Mouse (Mus musculus) v-Abl transformed pro-B cells (cell line): Measurements from ENCODE around the gene Nt5c2.

Experiments used
- in situ Hi-C, 2 experiments: fragments of 400-800 bp; cut with MboI; formaldehyde crosslinking; loops; one replicate each; pipeline ENCODE4 v1.15.1; 2025; ENCODE audit not compliant: unreplicated experiment in 2 of 2

The Nt5c2 gene

DNA sequence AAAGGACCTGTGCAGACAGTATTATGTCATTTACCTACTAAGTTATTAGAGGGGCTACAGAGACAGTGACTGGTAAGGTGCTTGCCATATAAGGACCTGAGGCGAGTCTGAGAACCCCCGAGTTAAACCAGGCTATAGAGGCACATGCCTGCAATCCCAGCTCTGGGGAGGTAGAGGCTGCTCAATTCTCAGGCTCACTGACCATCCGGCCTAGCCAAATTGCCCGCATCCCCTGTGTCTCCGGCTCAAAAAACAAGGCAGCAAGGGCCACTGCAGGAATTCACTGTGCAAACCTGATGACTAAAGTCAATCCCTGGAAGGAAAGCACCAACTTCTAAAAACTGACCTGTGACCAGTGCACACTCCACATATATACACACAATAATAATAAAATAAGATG is 111.6 kb downstream of the Nt5c2 start:
- in situ Hi-C loops, result no loop called here

DNA sequence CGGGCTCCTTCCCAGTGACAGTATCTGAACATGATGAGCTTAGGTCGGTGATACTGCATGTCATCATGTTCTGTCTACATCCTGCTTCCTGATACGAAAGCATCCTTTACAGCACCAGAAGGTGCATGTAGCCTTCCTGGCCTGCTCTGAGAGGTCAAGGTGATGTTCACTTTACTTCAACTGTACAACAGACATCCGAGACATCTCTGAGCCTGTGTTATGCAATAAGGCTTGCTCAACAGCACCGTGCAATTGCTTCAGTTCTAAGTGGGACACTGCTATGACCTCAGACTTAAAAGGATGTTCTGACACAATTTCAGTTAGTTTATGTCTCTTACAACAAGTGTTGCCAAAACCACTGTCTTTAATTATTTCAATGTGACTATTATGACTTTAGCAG is 113.6 kb downstream of the Nt5c2 start:
- in situ Hi-C loops, result no loop called here

DNA sequence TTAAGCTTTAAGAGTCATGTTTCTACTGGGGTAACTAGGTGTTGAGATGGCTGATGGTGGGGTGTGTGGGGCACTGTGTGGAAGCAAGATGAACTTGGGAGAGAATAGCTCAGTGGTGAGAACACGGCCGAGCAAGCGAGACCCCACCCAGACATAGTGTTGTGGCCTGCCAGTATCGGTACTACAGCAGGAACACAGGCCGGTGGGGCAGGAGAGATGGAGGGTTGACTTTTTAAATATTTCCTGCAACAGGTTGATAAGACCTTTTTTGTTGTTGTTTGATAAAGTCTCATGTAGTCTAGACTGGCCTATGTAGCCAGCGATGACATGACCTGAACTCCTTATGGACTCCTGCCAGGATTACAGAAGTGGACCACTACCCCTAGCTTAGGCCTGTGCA is 114.2 kb downstream of the Nt5c2 start:
- in situ Hi-C loops, result no loop called here

DNA sequence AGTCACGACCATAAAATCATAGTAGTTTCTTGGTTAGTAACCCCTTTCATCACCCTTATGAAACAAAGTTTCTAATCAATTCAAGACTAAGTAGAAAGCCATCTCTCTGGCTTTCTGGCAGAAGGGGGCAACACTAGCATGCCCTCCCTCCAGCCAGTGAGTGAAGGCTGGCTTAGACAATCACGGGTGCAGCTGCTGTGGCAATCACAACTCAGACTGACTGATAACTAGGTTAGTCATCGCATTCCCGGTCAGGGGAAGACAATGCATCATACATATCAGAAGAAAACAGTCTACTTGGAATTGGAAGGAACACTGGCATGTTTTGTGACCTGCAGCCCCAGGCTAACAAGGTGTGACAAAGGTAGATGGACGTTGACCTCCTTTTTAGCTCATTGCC is 115.1 kb downstream of the Nt5c2 start:
- in situ Hi-C loops, result no loop called here

DNA sequence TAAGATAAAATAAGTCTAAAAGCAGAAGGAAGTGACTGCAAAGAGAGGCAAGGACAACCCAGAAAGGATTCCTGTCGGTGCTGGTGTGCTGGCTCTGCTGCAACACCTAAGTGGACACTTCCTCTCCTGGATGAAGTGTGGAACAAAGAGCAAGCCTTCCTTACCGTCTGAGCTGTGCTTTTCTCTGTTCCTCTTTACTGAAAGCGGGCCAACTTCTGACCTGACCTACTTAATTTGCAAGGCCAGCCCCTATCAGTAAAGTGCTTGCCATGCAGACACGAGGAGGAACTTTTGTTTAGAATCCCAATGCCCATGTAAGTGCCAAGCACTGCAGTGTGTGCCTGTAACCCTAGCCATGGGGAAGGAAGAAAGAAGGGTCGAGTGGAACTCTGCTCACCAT is 115.6 kb downstream of the Nt5c2 start:
- in situ Hi-C loops, result no loop called here

DNA sequence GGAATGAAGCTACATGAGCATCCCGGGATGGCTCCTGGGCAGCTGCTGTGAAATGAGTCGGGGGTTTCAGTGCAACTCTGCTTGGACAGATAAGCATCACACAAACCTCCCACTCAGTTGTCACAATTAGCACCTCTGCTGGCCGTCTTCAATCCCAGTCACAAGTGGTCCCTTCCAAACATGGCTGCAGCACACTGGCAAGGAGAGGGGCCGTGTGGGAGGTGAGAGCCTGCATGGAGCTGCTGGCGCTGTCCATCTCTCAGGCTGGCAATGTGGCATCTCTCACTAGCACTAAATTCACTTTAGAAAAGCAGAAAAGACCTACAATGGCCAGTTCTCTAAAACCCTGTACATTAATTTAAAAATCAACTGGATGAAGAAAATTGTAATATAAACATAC is 116.7 kb downstream of the Nt5c2 start:
- in situ Hi-C loops, result no loop called here

DNA sequence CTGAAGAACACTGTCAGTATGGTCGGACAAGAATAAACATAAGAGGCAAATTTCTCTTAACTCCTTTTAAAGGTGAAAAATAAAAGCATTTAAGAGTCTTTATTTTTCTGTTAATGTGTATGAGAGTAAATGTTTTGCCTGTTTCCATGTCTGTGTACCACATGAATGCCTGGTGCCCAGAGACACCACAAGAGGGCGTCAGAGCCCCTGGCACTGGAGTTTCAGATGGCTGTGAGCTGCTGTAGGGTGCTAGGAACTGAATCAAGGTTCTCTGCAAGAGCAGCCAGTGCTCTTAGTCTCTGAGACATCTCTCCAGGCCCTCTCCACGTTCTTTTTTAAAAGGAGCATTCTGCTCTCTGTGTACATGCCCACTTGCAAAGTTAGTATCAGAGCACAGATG is 117.8 kb downstream of the Nt5c2 start:
- in situ Hi-C loops, result no loop called here

DNA sequence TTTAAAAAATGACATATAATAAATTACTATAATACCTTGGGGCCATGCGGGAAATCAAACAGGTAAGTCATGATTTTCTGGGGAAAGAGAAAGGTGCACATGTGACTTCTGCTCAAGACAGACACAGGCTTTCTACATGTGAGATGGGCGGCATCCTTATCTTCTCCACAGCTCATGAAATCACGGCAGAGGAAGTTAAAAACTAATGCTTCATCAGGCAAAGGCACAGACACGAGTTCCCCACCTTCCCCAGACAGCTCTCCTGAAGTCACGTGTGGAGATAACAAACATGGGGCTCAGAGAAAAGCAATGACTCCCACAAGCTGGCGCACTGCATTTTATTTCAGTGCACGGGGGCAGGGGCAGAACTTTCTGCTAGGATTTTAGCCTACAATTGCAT is 121.5 kb downstream of the Nt5c2 start:
- in situ Hi-C loops, result no loop called here

DNA sequence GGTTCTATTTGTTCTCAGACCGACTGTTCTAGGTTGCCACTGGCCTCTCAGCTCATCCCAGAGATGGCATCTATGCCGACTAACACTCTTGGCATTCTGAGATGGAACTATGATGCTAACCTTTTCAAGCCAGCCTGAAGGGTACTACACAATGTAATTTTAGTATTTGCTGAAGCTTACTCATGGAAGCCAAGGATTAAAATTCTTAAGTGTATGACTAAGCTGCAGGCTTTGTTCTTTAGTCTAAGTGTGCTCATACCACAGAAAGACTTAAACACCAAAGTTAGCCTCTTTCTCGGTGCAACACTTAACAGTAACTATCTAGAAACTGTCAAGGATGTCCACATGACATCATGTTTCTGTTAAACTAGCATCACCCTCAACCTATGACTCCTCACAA is 122.1 kb downstream of the Nt5c2 start:
- in situ Hi-C loops, result no loop called here

DNA sequence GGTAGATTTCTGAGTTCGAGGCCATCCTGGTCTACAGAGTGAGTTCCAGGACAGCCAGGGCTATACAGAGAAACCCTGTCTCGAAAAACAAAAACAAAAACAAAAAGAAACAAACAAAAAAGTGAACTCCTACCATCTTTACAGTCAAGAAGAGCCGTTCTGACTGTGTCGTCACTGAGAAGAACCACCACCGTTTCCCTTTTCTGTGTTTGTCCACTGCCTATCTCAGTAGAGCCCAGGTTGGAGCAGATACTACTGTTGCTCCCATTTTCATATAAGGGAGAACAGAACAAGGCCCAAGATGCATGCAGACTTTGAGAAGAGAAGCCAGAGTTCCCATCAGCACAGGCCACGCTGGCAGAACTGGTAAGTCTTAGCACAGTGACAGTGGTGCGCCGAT is 124.3 kb downstream of the Nt5c2 start:
- in situ Hi-C loops, result no loop called here

DNA sequence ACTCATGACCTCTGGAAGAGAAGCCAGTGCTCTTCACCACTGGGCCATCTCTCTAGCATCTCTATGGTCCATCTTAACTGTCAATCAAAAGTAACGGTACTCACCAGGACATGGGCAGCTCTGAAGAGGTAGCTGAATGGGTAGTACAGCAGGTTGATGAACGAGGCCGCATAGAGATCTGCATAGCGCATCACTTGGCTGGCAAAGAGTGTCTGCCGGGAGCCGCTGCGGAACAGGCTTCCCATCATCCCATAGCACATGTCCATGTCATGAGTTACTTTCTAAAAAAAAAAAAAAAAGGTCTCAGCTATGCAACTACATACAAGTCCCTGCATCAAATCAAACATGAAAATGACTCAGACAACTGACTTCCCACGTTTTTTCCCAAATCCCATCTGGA is 125.3 kb downstream of the Nt5c2 start:
- in situ Hi-C loops, result loop anchor here in 1 of 2 experiments (5.0 kb wide), 1 partner anchor 38 kb away; no protein-coding TSS in a partner anchor

DNA sequence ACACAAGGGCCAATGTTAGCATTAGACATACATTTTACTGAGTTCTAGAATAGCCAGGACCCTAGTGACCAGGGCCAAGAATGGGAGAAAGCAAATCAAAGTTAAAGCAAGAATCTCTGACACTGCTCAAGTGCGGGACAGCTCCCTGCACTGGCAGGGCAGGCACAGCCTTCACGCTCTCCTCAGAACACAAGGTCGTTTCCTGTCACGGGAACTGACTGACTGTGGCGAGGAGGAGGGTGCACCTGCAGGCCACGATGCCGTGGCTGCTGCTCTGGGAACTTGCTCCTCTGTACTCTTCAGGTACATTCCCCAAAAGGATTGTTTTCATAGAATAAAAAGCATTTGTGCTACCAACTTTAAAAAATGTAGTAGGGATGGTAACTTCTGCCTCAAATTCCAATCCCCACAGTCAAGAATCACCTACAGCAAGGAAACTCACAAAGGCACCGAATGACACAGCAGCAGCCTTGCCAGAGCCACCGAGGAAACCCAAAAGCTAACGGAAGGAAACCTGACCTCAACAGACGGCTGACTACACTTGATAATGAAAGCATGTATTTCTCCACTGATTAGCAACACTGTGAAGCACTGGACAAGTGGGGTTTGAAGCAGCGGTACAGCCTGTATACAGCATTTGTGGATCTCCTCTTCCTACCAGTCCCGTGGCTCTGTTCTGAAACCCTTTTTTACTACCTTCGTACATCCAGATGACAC is 127.0 kb downstream of the Nt5c2 start:
- in situ Hi-C loops, result loop anchor here in 1 of 2 experiments (5.0 kb wide), 1 partner anchor 39 kb away; no protein-coding TSS in a partner anchor

DNA sequence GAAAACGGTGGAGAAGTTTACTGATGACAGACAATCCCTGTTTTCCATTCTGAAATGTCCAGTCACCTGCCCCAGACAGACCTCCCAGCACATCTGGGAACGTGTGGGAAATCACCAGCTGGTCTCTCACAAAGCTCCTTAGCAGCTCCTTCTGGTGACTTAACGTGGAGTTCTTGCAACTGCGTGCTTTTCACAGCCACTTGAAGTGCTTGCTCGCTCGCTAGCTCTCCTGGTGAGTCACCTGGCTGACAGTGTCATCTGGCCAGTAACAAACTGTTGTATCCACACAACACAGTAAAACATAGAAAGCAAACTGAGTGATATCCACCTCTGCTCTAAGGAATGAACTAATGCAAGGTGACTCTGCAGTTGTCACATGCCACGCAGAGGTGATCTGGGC is 128.1 kb downstream of the Nt5c2 start:
- in situ Hi-C loops, result loop anchor here in 1 of 2 experiments (5.0 kb wide), 1 partner anchor 40 kb away; no protein-coding TSS in a partner anchor

DNA sequence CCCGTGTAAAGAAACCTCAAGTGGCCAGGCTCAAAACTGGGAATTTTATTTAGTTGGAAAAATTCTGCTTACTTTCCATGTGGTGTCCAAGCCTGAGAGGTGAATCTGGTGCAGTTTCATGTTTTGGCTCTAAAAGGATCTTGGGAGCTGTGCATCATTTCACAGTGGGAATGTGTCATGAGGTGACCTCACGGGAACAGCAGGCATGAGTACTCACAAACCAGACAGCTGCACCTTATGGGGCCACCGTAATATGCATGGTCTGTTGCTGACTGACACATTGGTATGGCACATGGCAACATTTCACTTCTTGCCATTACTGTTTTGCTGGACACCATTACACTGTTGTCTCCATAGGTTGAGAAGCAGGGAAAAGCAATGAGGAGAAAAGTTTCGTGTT is 129.6 kb downstream of the Nt5c2 start:
- in situ Hi-C loops, result loop anchor here in 1 of 2 experiments (5.0 kb wide), 1 partner anchor 42 kb away; no protein-coding TSS in a partner anchor

DNA sequence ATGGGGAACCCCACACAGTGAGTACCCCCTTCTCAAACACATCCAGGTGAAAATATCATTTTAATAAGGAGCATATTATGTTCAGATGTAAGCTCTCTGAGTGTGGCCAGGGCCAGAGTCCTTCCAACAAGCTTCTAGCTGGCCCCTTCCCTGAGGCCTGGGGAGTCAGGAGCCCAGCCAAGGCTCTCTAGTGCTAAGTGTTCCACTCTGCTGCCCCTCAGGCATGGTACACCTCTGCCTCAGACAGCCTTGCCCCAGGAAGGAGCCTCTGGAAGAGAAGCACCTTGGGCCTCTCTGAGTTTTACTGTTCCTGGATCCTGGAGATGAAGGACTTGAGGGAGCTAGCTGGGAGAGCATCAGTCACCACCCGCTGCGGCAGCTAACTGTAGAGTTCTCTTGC is 135.1 kb downstream of the Nt5c2 start:
- in situ Hi-C loops, result loop anchor here (5.0 to 10.0 kb wide), 4 partner anchors 107 to 295 kb away; no protein-coding TSS in a partner anchor

DNA sequence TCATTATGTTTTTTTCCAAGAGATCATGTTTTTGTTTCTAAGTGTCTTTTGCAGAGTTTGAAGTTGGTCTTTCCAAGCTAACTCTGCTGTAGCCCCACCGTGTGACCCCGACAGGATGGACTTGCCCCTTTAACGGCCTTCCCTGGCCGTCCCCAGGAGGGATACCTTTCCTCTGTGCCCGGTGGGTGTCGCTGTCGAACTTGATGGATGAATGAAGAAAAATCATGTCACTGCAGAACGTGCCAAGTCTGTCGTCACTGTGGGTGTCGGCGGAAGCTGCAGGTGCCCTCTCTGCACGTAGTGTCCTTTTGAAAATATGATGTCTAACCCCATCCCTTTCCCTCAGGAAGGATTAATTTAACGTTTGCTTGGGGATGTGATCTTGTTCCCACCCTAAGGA is 136.6 kb downstream of the Nt5c2 start:
- in situ Hi-C loops, result loop anchor here (5.0 to 10.0 kb wide), 4 partner anchors 109 to 294 kb away; no protein-coding TSS in a partner anchor

DNA sequence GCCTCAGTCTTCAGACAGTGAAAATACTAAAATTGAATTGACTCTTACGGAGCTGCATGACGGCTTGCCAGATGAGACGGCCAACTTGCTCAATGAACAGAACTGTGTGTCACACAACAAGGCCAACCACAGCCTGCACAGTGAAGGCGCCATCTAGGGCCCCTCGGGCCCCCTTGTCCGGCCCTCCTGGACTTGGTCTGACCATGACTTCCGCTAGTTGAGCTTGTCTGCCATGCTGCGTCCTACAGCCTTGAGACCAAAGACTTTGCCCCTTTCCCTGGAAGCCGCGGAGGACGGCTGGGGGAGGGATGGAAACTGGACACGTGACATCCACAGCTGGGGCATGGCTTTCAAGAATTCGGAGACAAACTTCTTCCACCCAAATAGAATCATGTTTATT is 137.1 kb downstream of the Nt5c2 start:
- in situ Hi-C loops, result loop anchor here (5.0 to 10.0 kb wide), 4 partner anchors 109 to 293 kb away; no protein-coding TSS in a partner anchor

DNA sequence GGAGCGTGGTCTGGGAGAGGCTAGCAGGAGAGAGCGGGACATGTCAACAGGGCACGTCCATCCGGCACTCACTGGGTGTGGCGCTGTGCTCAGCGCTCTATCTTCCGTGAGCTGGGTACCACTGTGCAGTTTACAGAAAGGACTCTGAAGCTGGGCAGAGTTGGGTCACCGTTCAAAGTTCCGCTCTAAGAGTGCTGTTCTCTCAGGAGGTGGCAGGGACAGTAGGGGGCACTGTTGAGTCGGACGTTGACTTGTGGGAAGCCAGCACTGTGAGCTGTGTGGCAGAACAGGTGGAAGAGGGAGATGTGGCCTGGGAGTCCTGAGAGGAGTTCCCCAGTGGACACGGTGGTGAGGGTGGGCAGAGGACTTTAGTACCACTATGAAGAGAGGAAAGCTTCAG is 139.2 kb downstream of the Nt5c2 start:
- in situ Hi-C loops, result loop anchor here (5.0 to 10.0 kb wide), 4 partner anchors 112 to 291 kb away; no protein-coding TSS in a partner anchor

DNA sequence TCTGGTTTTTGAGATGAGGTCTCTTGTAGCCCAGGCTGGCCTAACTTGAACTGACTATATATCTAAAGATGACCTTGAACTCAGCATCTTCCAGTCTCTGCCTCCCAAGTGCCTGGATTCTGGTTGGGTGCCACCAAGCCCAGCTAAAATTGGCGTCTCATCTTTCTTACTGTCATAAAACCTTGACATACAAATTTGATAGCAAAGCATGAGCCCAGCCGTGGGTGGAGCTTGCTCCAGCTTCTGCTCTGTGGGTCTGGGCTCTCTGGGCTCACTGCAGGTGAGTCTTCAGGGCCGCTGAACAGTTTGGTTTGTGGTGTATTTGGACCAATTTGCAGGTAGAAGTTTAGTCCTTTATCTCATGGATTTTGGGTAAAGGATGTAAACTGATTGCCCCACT is 141.0 kb downstream of the Nt5c2 start:
- in situ Hi-C loops, result loop anchor here (10.0 to 25.0 kb wide), 2 partner anchors 289 to 762 kb away; no protein-coding TSS in a partner anchor

DNA sequence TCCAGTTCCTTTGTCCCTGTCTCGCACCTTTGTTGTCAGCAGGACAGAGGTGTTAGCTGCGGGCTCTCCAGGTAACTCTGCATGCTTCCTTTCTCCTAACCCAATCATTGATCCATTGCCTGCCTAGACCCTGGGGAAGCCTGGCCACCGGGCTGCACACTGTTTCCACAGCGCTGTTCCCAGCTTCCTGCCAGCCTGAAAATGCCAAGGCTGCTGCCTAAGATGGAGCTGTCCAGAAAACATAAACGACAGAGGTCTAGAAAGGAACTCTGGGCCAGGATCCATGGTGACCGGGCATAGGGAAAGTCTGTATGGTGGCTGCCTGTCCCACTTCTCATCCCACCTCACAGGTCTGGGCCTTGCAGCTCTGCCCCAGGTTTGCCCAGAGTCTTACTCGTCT is 143.3 kb downstream of the Nt5c2 start:
- in situ Hi-C loops, result loop anchor here (10.0 to 25.0 kb wide), 2 partner anchors 287 to 759 kb away; no protein-coding TSS in a partner anchor

DNA sequence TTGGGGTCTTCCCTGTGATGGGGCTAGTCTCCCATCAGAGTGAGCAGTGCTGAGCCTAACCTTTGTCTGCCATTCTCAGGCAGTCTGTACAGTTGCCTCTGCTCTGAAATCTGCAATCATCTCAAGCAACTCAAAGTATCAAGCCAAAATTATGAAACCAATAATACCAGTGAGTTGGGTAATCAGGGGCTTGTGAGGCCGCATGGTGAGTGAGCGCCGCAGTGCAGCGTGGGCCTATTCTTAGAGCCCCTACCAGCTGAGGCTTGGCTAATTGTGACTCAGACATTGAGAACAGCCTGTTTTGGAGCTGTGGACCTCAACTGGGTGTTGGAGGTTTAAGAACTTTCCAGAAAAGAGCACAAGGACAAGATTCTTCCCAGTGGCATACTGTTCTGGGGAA is 143.9 kb downstream of the Nt5c2 start:
- in situ Hi-C loops, result loop anchor here (10.0 to 25.0 kb wide), 2 partner anchors 286 to 759 kb away; no protein-coding TSS in a partner anchor

DNA sequence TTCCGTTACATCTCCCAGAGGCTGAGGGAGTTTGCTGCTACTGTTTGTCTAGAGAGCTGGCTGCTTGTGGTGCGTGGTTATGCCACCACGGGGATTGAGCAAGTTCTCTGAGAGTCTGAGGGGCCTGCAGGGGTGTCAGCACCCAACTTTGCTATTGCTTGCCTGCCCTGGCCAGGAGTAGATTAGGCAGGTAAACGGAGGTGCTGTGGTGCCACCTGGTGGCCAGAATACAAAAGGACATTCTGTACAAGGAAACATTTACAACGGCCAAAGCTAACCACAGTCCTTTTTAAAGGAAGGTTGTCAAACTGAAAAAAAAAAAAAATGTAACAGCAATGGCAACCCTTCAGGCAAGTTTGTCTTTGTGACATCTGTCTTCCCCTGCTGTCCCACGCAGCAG is 145.4 kb downstream of the Nt5c2 start:
- in situ Hi-C loops, result loop anchor here (5.0 to 25.0 kb wide), 3 partner anchors 107 to 757 kb away; partner anchors contain the start of genes Cnnm2 (in 2 of the 2) and Cyp17a1 (in 2 of the 2)
